Mouse (Mus musculus) cerebellum, adult 8-10 months (tissue): ENCODE measurements around the gene Gm10719.
"Not testable (repeated sequence)": the region's sequence is repeated elsewhere in the genome, so short reads cannot be mapped to it uniquely, and the experiment has no call there.

Experiments
- DNase-seq: peaks from one replicate; pipeline ENCODE4 v3.0.0; 2022

Gene Gm10719

GRCm38 (mm10) chr9:3017108-3017507, at the start of gene Gm10719:
Gm10719 (plus strand) TSS chr9:3017408.
- DNase-seq: not testable (repeated sequence)

- DNase-seq: peak; percentile 2
Measured at GRCm38 (mm10) chr9:3000445-3000972, 16.7 kb upstream of the Gm10719 start, which contains the start of gene Gm10722. Gm10722 (plus strand) TSS chr9:3000922.

- DNase-seq: peak; percentile 10
Measured at GRCm38 (mm10) chr9:3001006-3001405, 16.2 kb upstream of the Gm10719 start.

- peak; percentile 94 for DNase-seq
Measured at GRCm38 (mm10) chr9:3001948-3002659, 15.1 kb upstream of the Gm10719 start.

GRCm38 (mm10) chr9:3002794-3003396, 14.3 kb upstream of the Gm10719 start, which contains the start of gene Gm11168:
Gm11168 (plus strand) TSS chr9:3003346.
- not testable (repeated sequence) for DNase-seq

GRCm38 (mm10) chr9:3006179-3006578, 11.0 kb upstream of the Gm10719 start:
- DNase-seq: not testable (repeated sequence)

GRCm38 (mm10) chr9:3006636-3007035, 10.6 kb upstream of the Gm10719 start:
- peak; percentile 90 for DNase-seq

GRCm38 (mm10) chr9:3007272-3007671, 9.9 kb upstream of the Gm10719 start:
- not testable (repeated sequence) for DNase-seq

GRCm38 (mm10) chr9:3009331-3009730, 7.9 kb upstream of the Gm10719 start:
- not testable (repeated sequence) for DNase-seq

GRCm38 (mm10) chr9:3012054-3012621, 5.1 kb upstream of the Gm10719 start:
- DNase-seq: not testable (repeated sequence)

GRCm38 (mm10) chr9:3012733-3013279, 4.4 kb upstream of the Gm10719 start, which contains the start of gene Gm10721:
Gm10721 (plus strand) TSS chr9:3013140.
- DNase-seq: not testable (repeated sequence)

GRCm38 (mm10) chr9:3015354-3015753, 1.9 kb upstream of the Gm10719 start, which contains the start of gene Gm10720:
Gm10720 (plus strand) TSS chr9:3015654.
- not testable (repeated sequence) for DNase-seq

- not testable (repeated sequence) for DNase-seq
Measured at GRCm38 (mm10) chr9:3015896-3016295, 1.3 kb upstream of the Gm10719 start.

GRCm38 (mm10) chr9:3018944-3019343, 1.7 kb downstream of the Gm10719 start:
- not testable (repeated sequence) for DNase-seq

GRCm38 (mm10) chr9:3019835-3020727, 2.9 kb downstream of the Gm10719 start:
- DNase-seq: peak; percentile 7

- DNase-seq: peak; percentile 57
Measured at GRCm38 (mm10) chr9:3022316-3023008, 5.3 kb downstream of the Gm10719 start.

- DNase-seq: peak; percentile 19
Measured at GRCm38 (mm10) chr9:3023312-3023984, 6.2 kb downstream of the Gm10719 start, which contains the start of gene Gm10718. Gm10718 (plus strand) TSS chr9:3023547.

GRCm38 (mm10) chr9:3023985-3024648, 6.9 kb downstream of the Gm10719 start:
- DNase-seq: peak; percentile 95

- DNase-seq: peak; percentile 3
Measured at GRCm38 (mm10) chr9:3024912-3025467, 7.8 kb downstream of the Gm10719 start, which contains the start of gene Gm10717. Gm10717 (plus strand) TSS chr9:3025417.

GRCm38 (mm10) chr9:3025653-3026052, 8.4 kb downstream of the Gm10719 start:
- peak; percentile 33 for DNase-seq
